Mouse (Mus musculus): Measurements from ENCODE around the gene Slc25a25. TPM values are rescaled to one million over a fixed set of nuclear protein-coding genes. Genes with fewer than 3 reads are reported as not detected.
A peak's percentile ranks its signal among the peaks of the same experiment; 100 is the strongest.

The Slc25a25 gene
- polyA plus RNA-seq, 1 experiment from 2014 or later = 30.4 TPM

- WGBS = 86% methylated on average over 7 of the region's 7 CpGs
- Histone ChIP-seq H3K9ac (ENCODE audit: low read length) (no peak overlapping the region), H3K4me1 (ENCODE audit: control insufficient read depth, insufficient read depth, low read length) (no peaks in the 10 kb centered on the region), H3K9me3 (replicated peaks; ENCODE audit: control insufficient read depth, low read length) (no peaks in the 10 kb centered on the region), H3K36me3 (ENCODE audit: control insufficient read depth, insufficient read depth, low read length) (peaks cover 4% of the 10 kb centered on the region), H3K27me3 (replicated peaks; ENCODE audit: control insufficient read depth, insufficient read depth, low read length) (no peaks in the 10 kb centered on the region), H3K4me3 (ENCODE audit: low read depth, low read length) (no peak overlapping the region), H3K27ac (ENCODE audit: low read depth, low read length) (no peak overlapping the region), H3K4me2 (ENCODE audit: low read length) (no peak overlapping the region)
- no peak for ATAC-seq
- DNase-seq (ENCODE audit: low spot score) = no peak
These were observed 44.0 kb downstream of the Slc25a25 start for GRCm38 (mm10) chr2:32407144-32407824.

GRCm38 (mm10) chr2:32404663-32405062 is 46.6 kb downstream of the Slc25a25 start:
- Histone ChIP-seq H3K36me3 (ENCODE audit: control insufficient read depth, insufficient read depth, low read length) (peaks cover 23% of the 10 kb centered on the region), H3K4me3 (ENCODE audit: low read depth, low read length) (no peak overlapping the region), H3K9ac (ENCODE audit: low read length) (no peak overlapping the region), H3K4me2 (ENCODE audit: low read length) (no peak overlapping the region), H3K4me1 (ENCODE audit: control insufficient read depth, insufficient read depth, low read length) (no peaks in the 10 kb centered on the region), H3K9me3 (replicated peaks; ENCODE audit: control insufficient read depth, low read length) (no peaks in the 10 kb centered on the region), H3K27me3 (replicated peaks; ENCODE audit: control insufficient read depth, insufficient read depth, low read length) (no peaks in the 10 kb centered on the region), H3K27ac (ENCODE audit: low read depth, low read length) (no peak overlapping the region)
- peak; percentile 97 for DNase-seq (ENCODE audit: low spot score)
- ATAC-seq = peak; percentile 42
- WGBS = 19% methylated on average over 2 of the region's 2 CpGs

- peaks cover 13% of the 10 kb centered on the region for H3K4me1 ChIP-seq (ENCODE audit: control insufficient read depth, insufficient read depth, low read length)
- H3K36me3 ChIP-seq (ENCODE audit: control insufficient read depth, insufficient read depth, low read length) = peaks cover 13% of the 10 kb centered on the region
- no peak overlapping the region for H3K27ac ChIP-seq (ENCODE audit: low read depth, low read length)
- H3K9ac ChIP-seq (ENCODE audit: low read length) = peak overlapping the region; percentile 90
- no peaks in the 10 kb centered on the region for H3K27me3 ChIP-seq (replicated peaks; ENCODE audit: control insufficient read depth, insufficient read depth, low read length)
- H3K9me3 ChIP-seq (replicated peaks; ENCODE audit: control insufficient read depth, low read length) = no peaks in the 10 kb centered on the region
- H3K4me2 ChIP-seq (ENCODE audit: low read length) = peak overlapping the region; percentile 84
- DNase-seq (ENCODE audit: low spot score) (no peak), ATAC-seq (no peak)
- 0% methylated on average over 15 of the region's 15 CpGs for WGBS
- peak overlapping the region; percentile 93 for H3K4me3 ChIP-seq (ENCODE audit: low read depth, low read length)
These were observed 54.5 kb downstream of the Slc25a25 start for GRCm38 (mm10) chr2:32396695-32397094.

GRCm38 (mm10) chr2:32395946-32396621 is 55.2 kb downstream of the Slc25a25 start:
- DNase-seq (ENCODE audit: low spot score) (peak; percentile 98), ATAC-seq (peak; percentile 98)
- under 1% methylated on average over 55 of the region's 59 CpGs for WGBS

GRCm38 (mm10) chr2:32395484-32395945 is 55.7 kb downstream of the Slc25a25 start, which contains the start of gene Ptges2:
TSS of gene Ptges2 (plus strand) at chr2:32395896.
- H3K9ac ChIP-seq (ENCODE audit: low read length) = peak within 1 kb of the TSS; percentile 90
- H3K36me3 ChIP-seq (ENCODE audit: control insufficient read depth, insufficient read depth, low read length) = peaks cover 3% of the 10 kb centered on the region; the same call in 1 of the 2 replicates
- DNase-seq (ENCODE audit: low spot score) = peak; percentile 95
- WGBS = under 1% methylated on average over 31 of the region's 31 CpGs
- ATAC-seq = peak; percentile 92
- peak within 1 kb of the TSS; percentile 93 for H3K4me3 ChIP-seq (ENCODE audit: low read depth, low read length)
- H3K4me2 ChIP-seq (ENCODE audit: low read length) = peak within 1 kb of the TSS; percentile 84
- H3K9me3 ChIP-seq (replicated peaks; ENCODE audit: control insufficient read depth, low read length) = no peaks in the 10 kb centered on the region
- H3K4me1 ChIP-seq (ENCODE audit: control insufficient read depth, insufficient read depth, low read length) = peaks cover 13% of the 10 kb centered on the region
- H3K27ac ChIP-seq (ENCODE audit: low read depth, low read length) = peak within 1 kb of the TSS; percentile 88
- no peaks in the 10 kb centered on the region for H3K27me3 ChIP-seq (replicated peaks; ENCODE audit: control insufficient read depth, insufficient read depth, low read length)

More at GRCm38 (mm10) chr2:32395946-32396621, 55.2 kb downstream of the Slc25a25 start:
- Histone ChIP-seq H3K4me1 (ENCODE audit: control insufficient read depth, insufficient read depth, low read length) (peaks cover 13% of the 10 kb centered on the region), H3K9me3 (replicated peaks; ENCODE audit: control insufficient read depth, low read length) (no peaks in the 10 kb centered on the region), H3K4me2 (ENCODE audit: low read length) (peak overlapping the region; percentile 84), H3K9ac (ENCODE audit: low read length) (peak overlapping the region; percentile 90), H3K27ac (ENCODE audit: low read depth, low read length) (peak overlapping the region; percentile 88), H3K36me3 (ENCODE audit: control insufficient read depth, insufficient read depth, low read length) (peaks cover 9% of the 10 kb centered on the region), H3K27me3 (replicated peaks; ENCODE audit: control insufficient read depth, insufficient read depth, low read length) (no peaks in the 10 kb centered on the region), H3K4me3 (ENCODE audit: low read depth, low read length) (peak overlapping the region; percentile 93)

- Histone ChIP-seq H3K27ac (ENCODE audit: low read depth, low read length) (peak overlapping the region; percentile 88), H3K4me2 (ENCODE audit: low read length) (peak overlapping the region; percentile 84), H3K27me3 (replicated peaks; ENCODE audit: control insufficient read depth, insufficient read depth, low read length) (no peaks in the 10 kb centered on the region), H3K36me3 (ENCODE audit: control insufficient read depth, insufficient read depth, low read length) (no peaks in the 10 kb centered on the region), H3K9ac (ENCODE audit: low read length) (peak overlapping the region; percentile 90), H3K4me1 (ENCODE audit: control insufficient read depth, insufficient read depth, low read length) (peaks cover 13% of the 10 kb centered on the region), H3K4me3 (ENCODE audit: low read depth, low read length) (peak overlapping the region; percentile 93), H3K9me3 (replicated peaks; ENCODE audit: control insufficient read depth, low read length) (no peaks in the 10 kb centered on the region)
- WGBS = 1% methylated on average over 8 of the region's 8 CpGs
- peak; percentile 8; the same call in 1 of the 2 replicates for ATAC-seq
- DNase-seq (ENCODE audit: low spot score) = peak; percentile 42
These were observed 56.3 kb downstream of the Slc25a25 start for GRCm38 (mm10) chr2:32394973-32395372.

GRCm38 (mm10) chr2:32392063-32392462 is 59.2 kb downstream of the Slc25a25 start:
- DNase-seq (ENCODE audit: low spot score) (no peak), ATAC-seq (no peak)
- no peak overlapping the region for H3K4me2 ChIP-seq (ENCODE audit: low read length)
- no peaks in the 10 kb centered on the region for H3K36me3 ChIP-seq (ENCODE audit: control insufficient read depth, insufficient read depth, low read length)
- no peak overlapping the region for H3K4me3 ChIP-seq (ENCODE audit: low read depth, low read length)
- H3K27ac ChIP-seq (ENCODE audit: low read depth, low read length) = no peak overlapping the region
- no peaks in the 10 kb centered on the region for H3K27me3 ChIP-seq (replicated peaks; ENCODE audit: control insufficient read depth, insufficient read depth, low read length)
- WGBS = 83% methylated on average over 5 of the region's 5 CpGs
- H3K9ac ChIP-seq (ENCODE audit: low read length) = no peak overlapping the region
- peaks cover 9% of the 10 kb centered on the region for H3K4me1 ChIP-seq (ENCODE audit: control insufficient read depth, insufficient read depth, low read length)
- H3K9me3 ChIP-seq (replicated peaks; ENCODE audit: control insufficient read depth, low read length) = no peaks in the 10 kb centered on the region

- H3K4me3 ChIP-seq (ENCODE audit: low read depth, low read length) = no peak overlapping the region
- ATAC-seq = no peak
- WGBS = 71% methylated on average over 8 of the region's 8 CpGs
These were observed 60.4 kb downstream of the Slc25a25 start for GRCm38 (mm10) chr2:32390871-32391270.

GRCm38 (mm10) chr2:32389157-32389556 is 62.1 kb downstream of the Slc25a25 start:
- no peak overlapping the region for H3K9ac ChIP-seq (ENCODE audit: low read length)
- WGBS = 84% methylated on average over 2 of the region's 2 CpGs
- H3K9me3 ChIP-seq (replicated peaks; ENCODE audit: control insufficient read depth, low read length) = no peaks in the 10 kb centered on the region
- no peak overlapping the region for H3K4me3 ChIP-seq (ENCODE audit: low read depth, low read length)
- H3K27ac ChIP-seq (ENCODE audit: low read depth, low read length) = no peak overlapping the region
- no peak for ATAC-seq
- DNase-seq (ENCODE audit: low spot score) = no peak
- no peaks in the 10 kb centered on the region for H3K4me1 ChIP-seq (ENCODE audit: control insufficient read depth, insufficient read depth, low read length)
- no peaks in the 10 kb centered on the region for H3K27me3 ChIP-seq (replicated peaks; ENCODE audit: control insufficient read depth, insufficient read depth, low read length)
- no peaks in the 10 kb centered on the region for H3K36me3 ChIP-seq (ENCODE audit: control insufficient read depth, insufficient read depth, low read length)
- H3K4me2 ChIP-seq (ENCODE audit: low read length) = no peak overlapping the region

More at GRCm38 (mm10) chr2:32390871-32391270, 60.4 kb downstream of the Slc25a25 start:
- DNase-seq (ENCODE audit: low spot score) = no peak
- H3K27me3 ChIP-seq (replicated peaks; ENCODE audit: control insufficient read depth, insufficient read depth, low read length) = no peaks in the 10 kb centered on the region
- no peaks in the 10 kb centered on the region for H3K9me3 ChIP-seq (replicated peaks; ENCODE audit: control insufficient read depth, low read length)
- peaks cover 4% of the 10 kb centered on the region for H3K4me1 ChIP-seq (ENCODE audit: control insufficient read depth, insufficient read depth, low read length)
- H3K27ac ChIP-seq (ENCODE audit: low read depth, low read length) = no peak overlapping the region
- no peak overlapping the region for H3K4me2 ChIP-seq (ENCODE audit: low read length)
- H3K36me3 ChIP-seq (ENCODE audit: control insufficient read depth, insufficient read depth, low read length) = no peaks in the 10 kb centered on the region
- H3K9ac ChIP-seq (ENCODE audit: low read length) = no peak overlapping the region

Measured in forebrain, embryonic 14.5 days (tissue).